Mouse (Mus musculus): ENCODE results near the gene Gm17190.
"Not testable (repeated sequence)": the region's sequence is repeated elsewhere in the genome, so short reads cannot be mapped to it uniquely, and the experiment has no call there.

Gm17190 gene

DNA sequence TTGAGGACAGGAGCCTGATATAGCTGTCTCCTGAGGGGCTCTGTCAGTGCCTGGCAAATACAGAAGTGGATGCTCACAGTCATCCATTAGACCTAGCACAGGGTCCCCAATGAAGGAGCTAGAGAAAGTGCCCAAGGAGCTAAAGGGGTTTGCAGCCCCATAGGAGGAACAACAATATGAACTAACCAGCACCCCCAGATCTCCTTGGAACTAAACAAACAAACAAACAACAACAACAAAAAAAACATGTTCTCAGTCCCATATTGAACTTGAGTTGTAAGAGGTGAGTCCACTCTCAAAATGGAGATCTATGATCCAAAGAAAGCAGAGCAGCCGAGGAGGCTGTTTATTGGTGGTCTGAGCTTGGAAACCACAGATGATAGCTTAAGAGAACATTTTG, at the start of gene Gm17190:
Gene Gm17190 (plus strand): TSS at position 301 of the 400 bp plus-strand sequence.
- DNase-seq (ENCODE audit: low spot score in 2 of 2) = not testable (repeated sequence)

DNA sequence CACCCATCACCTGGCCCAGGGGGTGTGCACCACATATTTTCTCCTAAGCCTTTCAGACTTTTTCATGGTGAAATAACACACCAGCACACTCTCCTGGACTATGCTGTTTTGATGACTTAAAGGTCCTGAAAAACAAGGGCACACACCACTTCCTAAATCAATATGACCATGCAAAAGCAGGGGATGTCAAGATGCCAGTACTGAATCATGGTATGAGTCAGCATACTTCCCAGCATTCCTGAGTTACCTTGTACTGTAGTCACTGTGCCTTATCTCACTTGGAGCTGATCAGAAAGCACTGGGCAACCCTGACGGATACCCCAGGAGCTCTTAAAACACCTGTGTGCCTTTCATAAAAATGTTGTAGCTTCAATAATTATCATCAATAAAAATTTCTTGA, 42.3 kb upstream of the Gm17190 start:
- DNase-seq (ENCODE audit: low spot score in 2 of 2) = no peak

GRCm38 (mm10) chr13:96040275-96041042, 41.4 kb upstream of the Gm17190 start:
- DNase-seq (ENCODE audit: low spot score in 2 of 2) = no peak

DNA sequence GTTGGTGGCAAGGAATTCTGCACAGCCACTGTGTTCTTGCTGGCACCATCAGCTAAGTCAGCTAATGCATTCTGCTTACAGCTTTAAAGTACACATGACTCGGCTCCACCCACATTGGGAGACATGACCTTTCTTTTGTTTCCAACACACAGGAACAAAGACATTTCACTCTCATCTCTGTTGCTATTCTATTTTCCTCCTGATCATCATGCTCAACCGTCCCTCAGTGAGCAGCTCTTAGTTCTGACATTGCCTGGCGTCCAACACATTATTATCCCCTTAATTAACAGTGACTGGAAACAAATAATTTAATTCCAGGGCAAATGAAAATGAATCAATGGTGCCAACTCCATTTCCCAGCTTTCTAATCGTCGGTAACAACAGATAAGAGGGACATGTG, 36.5 kb upstream of the Gm17190 start:
- DNase-seq (ENCODE audit: low spot score in 2 of 2) = no peak

DNA sequence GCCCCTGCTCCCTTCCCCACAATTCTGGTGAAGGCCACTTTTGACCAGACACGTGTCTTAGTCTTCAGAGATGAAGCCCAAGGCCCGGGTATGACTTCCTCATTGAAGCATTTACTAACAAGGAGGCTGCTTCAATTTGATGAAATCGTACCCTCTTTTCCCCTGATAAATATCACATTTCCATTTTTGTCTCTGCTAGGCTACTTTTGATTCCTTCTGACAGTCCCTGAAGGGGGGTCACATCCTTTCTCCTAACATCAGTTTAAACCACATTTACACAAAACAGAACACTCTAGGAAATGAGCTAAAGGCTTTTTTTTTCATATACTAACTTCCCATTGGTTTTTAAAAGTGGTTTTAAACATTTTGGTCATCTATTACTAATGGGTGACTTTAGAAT, 29.1 kb upstream of the Gm17190 start:
- no peak for DNase-seq (ENCODE audit: low spot score in 2 of 2)

- DNase-seq (ENCODE audit: low spot score in 2 of 2) = no peak
Measured at GRCm38 (mm10) chr13:96073555-96073954, 8.3 kb upstream of the Gm17190 start.

GRCm38 (mm10) chr13:96081276-96081675, 578 bp upstream of the Gm17190 start, which contains the start of gene Gm20075:
Gene Gm20075 (minus strand): TSS chr13:96081376.
- not testable (repeated sequence) for DNase-seq (ENCODE audit: low spot score in 2 of 2)

- no peak for DNase-seq (ENCODE audit: low spot score in 2 of 2)
Measured at GRCm38 (mm10) chr13:96085581-96086302, 3.9 kb downstream of the Gm17190 start.

DNA sequence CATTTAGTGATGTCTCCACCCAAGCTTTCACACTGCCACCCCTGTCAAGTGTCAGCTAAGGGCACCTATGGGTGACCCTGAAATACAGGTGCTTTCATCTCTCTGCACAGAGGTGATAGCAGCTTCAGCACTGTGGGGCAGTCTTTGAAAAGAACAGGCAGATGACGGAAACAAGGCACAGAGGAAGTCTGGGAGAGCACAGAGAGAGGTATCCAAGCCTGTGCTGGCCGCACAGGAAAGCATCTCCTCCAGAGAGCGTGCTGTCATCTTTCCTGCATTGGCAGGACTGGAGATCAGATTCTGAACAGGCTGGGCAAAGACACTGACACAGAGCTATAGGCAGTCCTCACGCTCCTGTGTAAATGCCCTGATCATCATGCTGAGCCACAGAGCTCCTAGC, 9.1 kb downstream of the Gm17190 start:
- DNase-seq (ENCODE audit: low spot score in 2 of 2) = no peak

DNA sequence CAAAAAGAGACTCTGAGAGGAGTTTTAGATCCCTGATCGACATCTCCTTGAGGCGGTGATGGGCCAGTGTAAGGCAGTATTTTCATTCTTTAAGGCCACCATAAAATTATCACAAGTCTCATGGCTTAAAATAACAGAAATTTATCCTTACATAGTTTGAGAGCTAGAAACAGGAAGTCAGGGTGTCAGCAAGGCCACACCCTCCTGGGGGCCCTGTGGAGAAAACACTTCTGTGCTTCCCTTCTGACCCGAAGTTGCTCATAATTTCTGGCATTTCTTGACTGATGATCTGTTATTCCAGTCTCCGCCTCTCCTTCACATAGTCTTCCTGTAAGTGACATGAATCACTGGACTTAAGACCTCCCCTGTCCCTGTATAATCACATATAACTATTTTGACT, 24.5 kb downstream of the Gm17190 start:
- DNase-seq (ENCODE audit: low spot score in 2 of 2) = no peak

- DNase-seq (ENCODE audit: low spot score in 2 of 2) = no peak
Measured at GRCm38 (mm10) chr13:96110767-96111166, 28.9 kb downstream of the Gm17190 start.

DNA sequence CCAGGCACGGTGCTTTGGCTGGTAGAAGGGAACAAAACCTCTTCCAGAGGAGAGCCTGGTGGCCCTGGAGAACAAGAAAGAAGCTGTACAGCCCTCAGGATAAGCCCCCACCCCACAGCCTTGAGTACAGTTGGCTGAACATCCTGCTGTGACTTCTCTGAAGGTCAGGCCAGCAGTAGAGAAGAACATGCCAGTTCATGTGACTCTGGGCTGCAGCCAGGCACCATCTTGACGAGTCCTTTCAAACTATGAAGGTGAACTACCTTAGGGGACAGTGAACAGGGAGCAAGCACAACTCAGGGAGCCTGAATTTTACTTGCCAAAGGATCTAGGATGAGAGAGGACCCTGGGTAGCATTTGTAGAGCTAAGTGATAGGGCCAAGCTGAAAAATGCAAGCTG, 30.9 kb downstream of the Gm17190 start:
- no peak for DNase-seq (ENCODE audit: low spot score in 2 of 2)

GRCm38 (mm10) chr13:96125011-96125410, 43.2 kb downstream of the Gm17190 start:
- DNase-seq (ENCODE audit: low spot score in 2 of 2) = no peak

DNA sequence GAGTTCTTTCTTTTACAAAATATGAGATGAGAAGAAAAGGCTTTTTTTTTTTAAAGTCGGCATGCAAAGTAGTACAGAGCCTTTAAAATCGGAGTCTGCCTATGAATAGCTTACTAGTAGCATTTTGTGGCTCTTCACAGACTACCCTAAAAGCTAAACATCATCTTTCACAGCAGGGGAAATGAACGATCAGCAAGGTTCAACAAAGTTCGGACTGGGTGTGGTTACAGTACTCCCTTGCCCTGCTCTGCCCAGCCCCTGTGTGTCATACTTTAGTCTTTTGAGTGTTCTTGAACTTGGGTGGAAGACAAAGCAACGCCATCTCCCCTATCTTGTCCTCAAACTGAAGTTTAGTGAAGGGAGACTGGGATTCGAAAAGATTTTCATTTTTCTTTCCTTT, 44.8 kb downstream of the Gm17190 start:
- DNase-seq (ENCODE audit: low spot score in 2 of 2) = no peak

GRCm38 (mm10) chr13:96129081-96129480, 47.2 kb downstream of the Gm17190 start:
- no peak for DNase-seq (ENCODE audit: low spot score in 2 of 2)

GRCm38 (mm10) chr13:96131050-96131449, 49.2 kb downstream of the Gm17190 start:
- no peak for DNase-seq (ENCODE audit: low spot score in 2 of 2)

DNA sequence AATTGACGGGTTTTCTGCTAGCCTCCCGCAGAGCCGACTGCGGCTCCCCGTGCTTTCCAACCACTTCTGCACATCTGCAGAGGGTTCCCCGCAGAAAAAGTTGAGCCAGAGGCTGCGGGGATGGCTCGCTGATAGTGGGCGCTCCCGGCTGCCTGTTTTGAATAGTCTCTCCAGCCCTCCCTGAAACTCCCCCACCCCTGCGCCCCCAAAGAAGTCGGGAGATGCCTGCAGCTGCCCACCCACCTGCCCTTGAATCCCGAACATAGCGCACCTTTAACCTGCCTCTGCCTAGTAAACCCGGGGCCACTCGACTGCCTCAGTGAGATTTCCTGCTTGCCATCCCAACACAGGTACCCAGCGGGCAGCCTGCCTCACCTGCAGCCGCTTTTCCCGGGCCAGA, 50.1 kb downstream of the Gm17190 start:
- no peak for DNase-seq (ENCODE audit: low spot score in 2 of 2)

- DNase-seq (ENCODE audit: low spot score in 2 of 2) = no peak
Measured at GRCm38 (mm10) chr13:96132401-96132816, 50.6 kb downstream of the Gm17190 start, which contains the start of gene Sv2c. Gene Sv2c (minus strand): TSS chr13:96132577.
